Mouse (Mus musculus) hindbrain, embryonic 14.5 days (tissue): ENCODE data around the gene Ripk4. TPM values are rescaled to one million over a fixed set of nuclear protein-coding genes. Genes with fewer than 3 reads are reported as not detected.

ENCODE experiments used
- ATAC-seq: fragments of 200-750 bp; cut with Nextera tagmentation; 2 replicates; pipeline ENCODE4 v1.8.0; 2017; ENCODE audit warnings: moderate number of reproducible peaks, mild to moderate bottlenecking, moderate TSS enrichment, moderate library complexity; ENCODE audit not compliant: low FRiP score
- DNase-seq: peaks from one replicate; pipeline ENCODE4 v3.0.0-alpha.2; 2015; ENCODE audit warnings: low spot score
- H3K27ac ChIP-seq: fragments of 300-500 bp; sonication (generic); 2 replicates; pipeline ENCODE4 v1.5.1; 2014; ENCODE audit warnings: mild to moderate bottlenecking, moderate library complexity
- H3K27me3 ChIP-seq: fragments of 300-500 bp; sonication (generic); 2 replicates; pipeline ENCODE4 v1.6.1; 2014; ENCODE audit warnings: mild to moderate bottlenecking, low read length, mixed read lengths; ENCODE audit not compliant: control insufficient read depth, insufficient read depth
- H3K36me3 ChIP-seq: fragments of 300-500 bp; sonication (generic); replicated peaks from 2 replicates; pipeline ENCODE4 v1.6.1; 2014; ENCODE audit not compliant: control insufficient read depth, insufficient read depth
- H3K4me1 ChIP-seq: fragments of 300-500 bp; sonication (generic); replicated peaks from 2 replicates; pipeline ENCODE4 v1.6.1; 2014; ENCODE audit warnings: antibody characterized with exemption, low read length, mixed read lengths; ENCODE audit not compliant: control insufficient read depth, insufficient read depth
- H3K4me2 ChIP-seq: fragments of 300-500 bp; sonication (generic); replicated peaks from 2 replicates; pipeline ENCODE4 v1.6.1; 2014; ENCODE audit warnings: mild to moderate bottlenecking, moderate library complexity
- H3K4me3 ChIP-seq: fragments of 300-500 bp; sonication (generic); replicated peaks from 2 replicates; pipeline ENCODE4 v1.5.1; 2014; ENCODE audit warnings: mild to moderate bottlenecking, low read length
- H3K9ac ChIP-seq: fragments of 300-500 bp; sonication (generic); 2 replicates; pipeline ENCODE4 v1.6.1; 2014
- H3K9me3 ChIP-seq: fragments of 300-500 bp; sonication (generic); 2 replicates; pipeline ENCODE4 v1.6.1; 2016; ENCODE audit warnings: low read length; ENCODE audit not compliant: control insufficient read depth
- WGBS: fragments of 180-500 bp; shearing (Covaris S2); extraction: QIAGEN DNeasy Blood & Tissue Kit; methylation state at CpG from one replicate; pipeline ENCODE4 v1.1.7; 2014; 5-methylcytosine and 5-hydroxymethylcytosine counted together
- polyA plus RNA-seq: library from polyadenylated mRNA; unstranded; fragments of >200 nt; fragmentation: Nextera tagmentation; extraction: Ambion mirVana; gene quantifications from 2 replicates; pipeline ENCODE4 v1.2.1, GENCODE M21; 2014

The Ripk4 gene
- polyA plus RNA-seq, 1 experiment from 2014 or later, result 0.76 TPM

GRCm38 (mm10) chr16:97751884-97752283 is 11.7 kb downstream of the Ripk4 start:
- Histone ChIP-seq H3K4me1 (no peaks in the 10 kb centered on the region), H3K4me3 (no peak overlapping the region), H3K36me3 (no peaks in the 10 kb centered on the region), H3K27ac (no peak overlapping the region), H3K9ac (no peak overlapping the region), H3K9me3 (no peaks in the 10 kb centered on the region), H3K4me2 (no peak overlapping the region), H3K27me3 (no peaks in the 10 kb centered on the region)
- no peak for ATAC-seq
- 74% methylated on average over 8 of the region's 8 CpGs for WGBS
- no peak for DNase-seq

DNA sequence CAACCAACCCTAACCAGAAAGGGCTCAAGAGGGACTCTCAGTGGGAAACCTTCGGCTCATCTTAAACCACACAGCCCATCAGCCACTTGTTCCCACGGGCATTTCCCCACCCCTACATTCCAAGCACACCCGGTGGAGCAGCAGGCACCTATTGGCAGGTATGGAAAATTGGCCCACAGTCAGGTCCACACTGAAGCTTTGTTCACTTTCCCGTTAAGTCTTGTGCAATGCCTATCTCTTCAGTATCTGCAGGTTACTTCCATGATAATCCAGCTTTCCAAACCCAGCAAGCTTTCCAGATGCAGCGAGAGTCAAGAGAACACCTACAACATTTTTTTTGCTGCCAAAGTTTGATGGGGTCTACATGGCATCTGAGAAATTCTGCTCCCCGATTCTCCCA is 15.2 kb downstream of the Ripk4 start:
- 89% methylated on average over 6 of the region's 6 CpGs for WGBS
- H3K36me3 ChIP-seq, result no peaks in the 10 kb centered on the region
- no peak overlapping the region for H3K4me3 ChIP-seq
- DNase-seq (no peak), ATAC-seq (no peak)
- H3K27me3 ChIP-seq, result no peaks in the 10 kb centered on the region
- no peak overlapping the region for H3K9ac ChIP-seq
- H3K9me3 ChIP-seq, result no peaks in the 10 kb centered on the region
- no peaks in the 10 kb centered on the region for H3K4me1 ChIP-seq
- no peak overlapping the region for H3K27ac ChIP-seq
- H3K4me2 ChIP-seq, result no peak overlapping the region

DNA sequence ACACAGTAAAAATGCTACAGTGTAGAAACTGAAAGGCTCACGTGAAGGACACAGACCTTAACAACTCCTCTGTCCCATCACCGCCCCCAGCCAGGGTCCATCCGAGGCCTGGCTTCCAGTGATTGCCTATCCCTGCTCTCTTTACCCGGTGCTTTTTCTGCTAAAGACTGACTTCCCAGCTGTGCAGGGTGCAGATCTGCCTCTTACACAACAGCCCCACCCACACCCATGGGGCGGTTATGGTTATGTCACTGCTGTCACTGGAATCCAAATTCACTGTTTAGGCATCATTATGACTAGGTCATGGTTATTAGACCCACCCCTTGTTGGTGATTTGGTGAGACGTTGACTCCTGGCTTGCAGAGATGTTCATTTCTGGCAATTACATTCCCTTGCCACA is 25.6 kb downstream of the Ripk4 start:
- H3K4me2 ChIP-seq, result no peak overlapping the region
- H3K4me1 ChIP-seq, result no peaks in the 10 kb centered on the region
- H3K36me3 ChIP-seq, result no peaks in the 10 kb centered on the region
- 75% methylated on average over 6 of the region's 6 CpGs for WGBS
- H3K9me3 ChIP-seq, result no peaks in the 10 kb centered on the region
- no peak overlapping the region for H3K4me3 ChIP-seq
- no peak overlapping the region for H3K27ac ChIP-seq
- DNase-seq, result no peak
- H3K27me3 ChIP-seq, result no peaks in the 10 kb centered on the region
- H3K9ac ChIP-seq, result no peak overlapping the region
- no peak for ATAC-seq

DNA sequence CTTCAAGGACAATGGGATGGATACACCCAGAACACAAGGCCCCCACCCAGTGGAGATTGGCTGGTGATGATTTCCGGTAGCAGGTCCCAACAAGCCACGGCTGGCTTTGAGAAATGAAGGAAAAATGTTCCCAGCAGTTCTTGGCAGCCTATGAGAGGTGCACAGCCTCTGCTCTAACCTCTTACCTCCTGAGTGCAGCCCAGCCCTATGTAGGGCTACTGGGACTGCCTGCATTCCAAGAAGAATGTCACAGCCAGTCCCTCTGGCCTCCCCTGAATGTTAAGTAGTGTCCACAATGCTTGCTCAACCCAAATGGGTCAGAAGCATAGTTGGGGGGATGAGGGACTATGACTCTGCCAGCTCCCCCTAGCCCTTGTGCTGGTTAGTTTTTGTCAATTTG is 27.0 kb downstream of the Ripk4 start:
- no peak overlapping the region for H3K4me2 ChIP-seq
- WGBS, result 87% methylated on average over 2 of the region's 2 CpGs
- DNase-seq (no peak), ATAC-seq (no peak)
- H3K9ac ChIP-seq, result no peak overlapping the region
- no peaks in the 10 kb centered on the region for H3K9me3 ChIP-seq
- H3K4me1 ChIP-seq, result no peaks in the 10 kb centered on the region
- H3K27ac ChIP-seq, result no peak overlapping the region
- no peak overlapping the region for H3K4me3 ChIP-seq
- H3K27me3 ChIP-seq, result no peaks in the 10 kb centered on the region
- no peaks in the 10 kb centered on the region for H3K36me3 ChIP-seq

DNA sequence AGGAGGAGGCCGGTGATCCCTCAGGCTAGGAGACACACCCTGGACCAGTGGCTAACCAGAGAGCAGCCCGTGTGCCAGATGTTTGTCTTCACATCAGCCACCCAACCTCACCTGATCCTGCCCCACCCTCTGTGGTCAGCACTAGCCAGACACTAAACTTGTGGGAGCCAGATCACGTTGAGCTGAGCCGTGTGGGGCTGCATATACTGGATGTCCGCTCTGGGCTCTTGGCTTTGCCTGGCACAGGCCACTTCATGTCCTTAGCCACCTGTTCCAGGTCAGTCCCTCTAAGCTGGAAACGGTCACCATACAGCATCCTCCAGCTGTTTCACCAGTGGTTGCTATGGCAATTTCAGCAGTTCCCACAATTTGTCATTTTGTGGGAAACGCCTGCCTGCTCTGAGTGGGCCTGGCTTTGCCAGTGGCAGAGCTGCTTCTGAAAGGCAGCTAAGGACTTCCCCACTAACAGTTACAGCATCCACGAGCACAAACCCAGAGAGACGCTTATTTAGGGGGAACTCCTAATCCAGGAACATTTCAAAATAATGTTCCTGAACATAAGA is 28.7 kb downstream of the Ripk4 start:
- ATAC-seq, result no peak

GRCm38 (mm10) chr16:97733599-97733998 is 30.0 kb downstream of the Ripk4 start:
- no peak overlapping the region for H3K27ac ChIP-seq
- no peak for DNase-seq
- no peaks in the 10 kb centered on the region for H3K9me3 ChIP-seq
- no peak overlapping the region for H3K9ac ChIP-seq
- H3K36me3 ChIP-seq, result no peaks in the 10 kb centered on the region
- no peak overlapping the region for H3K4me2 ChIP-seq
- no peak for ATAC-seq
- H3K4me3 ChIP-seq, result no peak overlapping the region
- 82% methylated on average over 2 of the region's 2 CpGs for WGBS
- H3K4me1 ChIP-seq, result no peaks in the 10 kb centered on the region
- no peaks in the 10 kb centered on the region for H3K27me3 ChIP-seq

More for the DNA sequence above, 28.7 kb downstream of the Ripk4 start:
- Histone ChIP-seq H3K36me3 (no peaks in the 10 kb centered on the region), H3K9ac (no peak overlapping the region), H3K9me3 (no peaks in the 10 kb centered on the region), H3K4me2 (no peak overlapping the region), H3K27me3 (no peaks in the 10 kb centered on the region), H3K27ac (no peak overlapping the region), H3K4me3 (no peak overlapping the region), H3K4me1 (no peaks in the 10 kb centered on the region)
- DNase-seq, result no peak
- WGBS, result 68% methylated on average over 9 of the region's 9 CpGs

DNA sequence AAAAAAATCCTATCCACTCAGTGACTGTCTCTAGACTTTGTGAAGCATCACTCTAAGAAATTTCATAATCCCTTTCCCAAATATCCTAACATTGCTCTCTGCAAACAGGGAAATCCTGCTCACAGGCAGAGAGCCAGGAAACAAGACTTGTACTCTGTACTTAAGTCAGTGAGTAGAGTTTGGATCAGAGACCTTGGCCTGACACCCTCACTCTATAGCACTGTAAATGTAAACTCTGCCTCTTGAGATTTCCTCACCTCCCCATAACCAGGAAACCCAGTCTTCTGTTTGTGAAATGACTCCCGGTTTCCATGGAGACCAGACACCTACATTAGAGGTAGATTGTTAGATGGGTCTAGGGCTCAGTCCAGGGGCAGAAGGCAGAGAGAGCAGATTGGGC is 33.3 kb downstream of the Ripk4 start:
- H3K9ac ChIP-seq, result no peak overlapping the region
- 93% methylated on average over 1 of the region's 1 CpGs for WGBS
- no peak overlapping the region for H3K4me2 ChIP-seq
- ATAC-seq (no peak), DNase-seq (no peak)
- no peak overlapping the region for H3K27ac ChIP-seq
- H3K9me3 ChIP-seq, result no peaks in the 10 kb centered on the region
- no peaks in the 10 kb centered on the region for H3K27me3 ChIP-seq
- H3K4me3 ChIP-seq, result no peak overlapping the region
- H3K4me1 ChIP-seq, result no peaks in the 10 kb centered on the region
- H3K36me3 ChIP-seq, result no peaks in the 10 kb centered on the region

DNA sequence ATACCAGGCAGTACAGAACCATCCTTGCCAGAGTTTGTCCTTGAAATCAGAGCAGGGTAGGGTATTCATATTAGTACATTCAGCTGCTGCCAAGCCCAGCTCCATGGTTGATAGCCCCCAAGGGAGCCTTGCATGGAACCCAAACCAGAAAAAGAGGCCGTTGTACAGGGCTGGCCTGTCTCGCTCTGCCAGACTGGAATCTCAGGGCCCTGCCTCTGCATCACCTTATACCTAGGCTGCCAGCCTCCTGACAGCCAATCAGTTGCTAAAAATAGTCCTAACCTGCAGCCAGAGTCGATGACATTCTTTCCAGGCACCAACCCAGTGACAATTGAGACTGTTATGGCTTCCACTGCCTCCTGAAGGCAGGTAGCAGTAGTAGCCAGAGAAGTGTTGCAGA is 37.2 kb downstream of the Ripk4 start:
- Histone ChIP-seq H3K27ac (no peak overlapping the region), H3K9me3 (no peaks in the 10 kb centered on the region), H3K4me2 (no peak overlapping the region), H3K27me3 (no peaks in the 10 kb centered on the region), H3K36me3 (no peaks in the 10 kb centered on the region), H3K4me3 (no peak overlapping the region), H3K9ac (no peak overlapping the region), H3K4me1 (no peaks in the 10 kb centered on the region)
- DNase-seq (no peak), ATAC-seq (no peak)
- WGBS, result 78% methylated on average over 3 of the region's 3 CpGs

- Histone ChIP-seq H3K4me2 (no peak overlapping the region), H3K36me3 (no peaks in the 10 kb centered on the region), H3K4me1 (no peaks in the 10 kb centered on the region), H3K27me3 (no peaks in the 10 kb centered on the region), H3K9ac (no peak overlapping the region), H3K9me3 (no peaks in the 10 kb centered on the region), H3K4me3 (no peak overlapping the region), H3K27ac (no peak overlapping the region)
- WGBS, result 93% methylated on average over 1 of the region's 1 CpGs
- ATAC-seq (no peak), DNase-seq (no peak)
These were observed 43.5 kb downstream of the Ripk4 start for GRCm38 (mm10) chr16:97720093-97720492.

DNA sequence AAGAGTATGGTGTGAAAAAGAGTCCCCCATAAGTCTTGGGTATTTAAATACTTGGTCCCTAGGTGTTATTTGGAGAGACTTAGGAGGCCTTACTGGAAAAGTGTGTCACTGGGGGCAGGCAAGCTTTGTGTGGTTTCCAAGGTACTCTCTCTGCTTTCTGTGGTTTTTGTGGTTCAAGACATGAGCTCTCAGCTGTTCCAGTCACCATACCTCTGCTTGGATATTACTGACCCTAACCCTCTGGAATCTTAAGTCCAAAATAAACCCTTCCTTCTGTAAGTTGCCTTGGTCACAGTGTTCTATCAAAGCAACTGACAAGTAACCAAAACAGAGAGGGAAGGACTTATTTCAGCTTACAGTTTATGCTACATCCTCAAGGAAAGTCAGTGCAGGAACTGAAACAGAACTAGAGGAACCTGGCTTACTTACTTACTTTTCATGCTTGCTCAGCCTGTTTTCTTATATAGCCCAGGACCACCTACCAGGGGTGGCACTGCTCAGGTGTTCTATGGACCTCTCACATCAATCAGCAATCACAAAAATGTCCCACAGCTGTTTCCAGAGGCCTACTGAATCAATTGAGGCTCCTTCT is 44.1 kb downstream of the Ripk4 start:
- H3K4me1 ChIP-seq, result no peaks in the 10 kb centered on the region
- no peaks in the 10 kb centered on the region for H3K9me3 ChIP-seq
- ATAC-seq (no peak), DNase-seq (no peak)
- H3K4me2 ChIP-seq, result no peak overlapping the region
- H3K36me3 ChIP-seq, result no peaks in the 10 kb centered on the region
- H3K27me3 ChIP-seq, result no peaks in the 10 kb centered on the region
- H3K9ac ChIP-seq, result no peak overlapping the region
- H3K27ac ChIP-seq, result no peak overlapping the region
- no peak overlapping the region for H3K4me3 ChIP-seq
